Mouse (Mus musculus) urinary bladder, postnatal 36 days (tissue): ENCODE results near the gene Tacr2.

Experiments used
- DNase-seq, 2 experiments: peaks; one replicate each; pipeline ENCODE4 v3.0.0; 2022; ENCODE audit warnings: low spot score in 2 of 2, mixed read lengths in 1 of 2

The Tacr2 gene

DNA sequence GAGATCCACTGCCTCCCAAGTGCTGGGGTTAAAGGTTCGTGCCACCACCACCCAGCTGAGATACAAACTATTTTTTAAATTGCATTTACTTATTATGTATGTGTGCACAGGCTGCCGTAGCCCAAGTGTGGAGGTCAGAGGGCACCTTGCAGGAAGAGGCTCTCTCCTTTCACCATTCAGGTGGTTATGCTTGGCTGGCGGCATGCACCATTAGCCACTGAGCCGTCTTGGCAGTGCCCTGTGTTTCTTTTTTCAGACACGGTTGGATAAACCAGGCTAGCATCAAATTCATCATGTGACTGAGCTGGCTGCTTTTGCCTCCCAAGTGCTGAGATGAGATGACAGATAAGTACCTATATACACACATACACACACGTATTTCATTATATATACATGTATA is 13.0 kb upstream of the Tacr2 start:
- no peak for DNase-seq

DNA sequence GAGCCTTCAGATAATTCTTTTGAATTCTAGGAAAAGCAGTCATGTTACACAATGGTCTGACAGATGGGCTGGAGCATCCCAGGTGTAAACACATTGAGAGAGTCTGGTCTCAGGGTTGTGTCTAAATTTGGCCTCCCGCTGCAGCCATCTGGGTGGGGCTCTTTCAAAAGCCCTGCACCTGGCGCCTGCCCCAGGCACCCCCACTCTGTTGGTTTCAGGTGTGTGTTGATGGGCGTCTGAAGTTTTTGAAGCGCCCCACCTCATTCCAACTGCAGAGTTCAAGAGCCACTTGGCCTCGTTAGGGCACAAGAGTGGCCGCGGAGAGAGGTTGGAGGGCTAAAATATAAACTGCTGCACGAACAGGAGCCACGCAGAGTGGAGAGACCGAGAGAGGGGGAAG is 9.9 kb upstream of the Tacr2 start:
- no peak for DNase-seq

GRCm38 (mm10) chr10:62242896-62243295 is 9.3 kb upstream of the Tacr2 start:
- peak in 1 of 2 experiments; percentile 38 for DNase-seq

DNA sequence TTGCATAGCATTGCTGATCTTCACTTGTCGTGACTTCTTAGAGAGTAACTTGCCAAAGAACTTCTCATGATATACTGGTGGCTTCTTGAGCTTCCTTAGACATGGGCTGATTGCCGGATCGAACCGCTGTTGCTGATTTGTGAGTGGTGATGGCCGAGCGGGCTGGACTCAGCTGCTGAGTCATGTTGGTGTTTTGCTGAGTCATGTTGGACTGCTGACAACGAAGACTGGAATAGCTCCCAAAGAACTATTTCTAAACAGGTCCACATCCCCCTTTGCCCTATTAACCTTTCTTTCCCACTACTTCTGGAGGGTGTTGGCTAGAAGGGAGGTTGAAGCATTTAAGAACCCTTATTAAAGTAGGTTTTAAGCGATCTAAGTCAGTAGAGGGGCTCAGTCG is 8.2 kb upstream of the Tacr2 start:
- DNase-seq = no peak

- no peak for DNase-seq
These were observed 5.1 kb upstream of the Tacr2 start for GRCm38 (mm10) chr10:62247156-62247555.

GRCm38 (mm10) chr10:62247815-62248214 is 4.4 kb upstream of the Tacr2 start:
- DNase-seq = no peak

DNA sequence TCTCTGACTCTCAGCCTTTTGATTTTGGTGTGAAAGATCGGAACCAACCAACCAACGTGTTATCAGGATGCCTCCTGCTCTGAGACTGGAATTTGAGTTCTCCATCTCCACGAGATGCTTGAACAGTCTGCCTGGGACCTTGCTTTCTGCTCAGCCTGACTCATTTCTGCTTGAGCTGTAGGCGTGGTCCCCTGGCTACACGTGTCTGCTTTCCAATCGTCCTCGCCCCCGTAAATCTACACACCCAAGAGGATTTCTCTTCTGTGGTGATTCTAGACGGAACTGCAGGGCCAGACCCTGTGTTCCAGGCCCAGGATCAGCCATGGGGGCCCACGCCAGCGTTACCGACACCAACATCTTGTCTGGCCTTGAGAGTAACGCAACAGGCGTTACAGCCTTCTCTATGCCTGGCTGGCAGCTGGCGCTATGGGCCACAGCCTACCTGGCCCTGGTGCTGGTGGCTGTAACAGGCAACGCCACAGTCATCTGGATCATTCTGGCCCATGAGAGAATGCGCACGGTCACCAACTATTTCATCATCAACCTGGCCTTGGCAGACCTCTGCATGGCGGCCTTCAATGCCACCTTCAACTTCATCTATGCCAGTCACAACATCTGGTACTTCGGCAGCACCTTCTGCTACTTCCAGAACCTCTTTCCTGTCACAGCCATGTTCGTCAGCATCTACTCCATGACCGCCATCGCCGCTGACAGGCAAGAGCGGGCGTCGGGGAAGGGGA is 428 bp downstream of the Tacr2 start:
- no peak for DNase-seq

- DNase-seq = no peak
These were observed 6.1 kb downstream of the Tacr2 start for GRCm38 (mm10) chr10:62258298-62258697.

DNA sequence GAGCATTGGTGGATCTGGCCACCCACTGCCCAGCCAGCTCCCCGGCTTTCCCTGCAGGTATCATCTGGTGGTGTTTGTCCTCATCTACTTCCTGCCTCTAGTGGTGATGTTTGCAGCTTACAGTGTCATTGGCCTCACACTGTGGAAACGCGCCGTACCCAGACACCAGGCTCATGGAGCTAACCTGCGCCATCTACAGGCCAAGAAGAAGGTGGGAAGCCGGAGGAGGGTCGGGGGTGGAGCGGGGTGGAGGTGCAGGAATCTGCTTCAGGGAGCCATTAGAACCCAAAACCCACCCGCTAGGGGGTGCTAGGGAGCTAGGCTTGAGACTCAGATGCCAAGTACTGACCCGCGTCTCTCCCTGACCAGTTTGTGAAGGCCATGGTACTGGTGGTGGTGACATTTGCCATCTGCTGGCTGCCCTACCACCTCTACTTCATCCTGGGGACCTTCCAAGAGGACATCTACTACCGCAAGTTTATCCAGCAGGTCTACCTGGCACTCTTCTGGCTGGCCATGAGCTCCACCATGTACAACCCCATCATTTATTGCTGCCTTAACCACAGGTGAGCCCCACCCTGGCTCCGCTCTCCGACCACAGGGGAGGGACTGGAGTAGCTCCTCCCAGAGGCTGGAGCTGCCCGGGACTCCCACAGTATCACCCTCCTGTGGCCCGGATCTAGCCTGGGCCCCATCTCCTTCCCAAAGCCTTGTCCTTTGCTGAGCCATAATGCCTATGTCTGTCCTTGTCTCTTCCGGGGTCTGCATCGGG is 9.1 kb downstream of the Tacr2 start:
- DNase-seq = peak; percentile 27 to 43

- DNase-seq = no peak
These were observed 12.1 kb downstream of the Tacr2 start for GRCm38 (mm10) chr10:62264299-62264698.

- no peak for DNase-seq
These were observed 17.0 kb downstream of the Tacr2 start for GRCm38 (mm10) chr10:62269278-62269677.

- peak; percentile 80 to 85 for DNase-seq
These were observed 23.0 kb downstream of the Tacr2 start for GRCm38 (mm10) chr10:62275235-62275634.

GRCm38 (mm10) chr10:62277499-62278293 is 25.5 kb downstream of the Tacr2 start:
- DNase-seq = no peak

- DNase-seq = no peak
These were observed 26.8 kb downstream of the Tacr2 start for GRCm38 (mm10) chr10:62279066-62279465.

DNA sequence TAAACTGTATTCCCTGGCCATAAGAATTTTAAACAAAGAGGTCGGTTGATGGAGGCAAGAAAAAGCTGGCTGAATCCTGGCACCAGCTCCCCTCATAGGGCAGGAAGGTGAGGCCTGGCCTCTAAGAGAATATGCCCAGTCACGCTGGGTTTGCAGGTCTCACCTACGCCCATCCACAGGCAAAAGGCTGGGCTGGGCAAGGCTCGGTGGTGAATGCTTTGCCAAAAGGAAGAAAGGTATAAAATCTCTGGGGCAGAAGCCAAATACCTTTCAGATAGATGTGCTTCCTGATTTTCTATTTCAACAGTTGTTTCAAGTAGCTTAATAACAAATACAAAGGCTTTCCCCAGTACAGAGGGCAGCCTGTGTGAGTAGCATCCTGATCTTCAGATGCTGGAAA is 27.4 kb downstream of the Tacr2 start:
- peak in 1 of 2 experiments; percentile 51 for DNase-seq

- DNase-seq = peak; percentile 62 to 73
These were observed 30.5 kb downstream of the Tacr2 start for GRCm38 (mm10) chr10:62282782-62283181.

DNA sequence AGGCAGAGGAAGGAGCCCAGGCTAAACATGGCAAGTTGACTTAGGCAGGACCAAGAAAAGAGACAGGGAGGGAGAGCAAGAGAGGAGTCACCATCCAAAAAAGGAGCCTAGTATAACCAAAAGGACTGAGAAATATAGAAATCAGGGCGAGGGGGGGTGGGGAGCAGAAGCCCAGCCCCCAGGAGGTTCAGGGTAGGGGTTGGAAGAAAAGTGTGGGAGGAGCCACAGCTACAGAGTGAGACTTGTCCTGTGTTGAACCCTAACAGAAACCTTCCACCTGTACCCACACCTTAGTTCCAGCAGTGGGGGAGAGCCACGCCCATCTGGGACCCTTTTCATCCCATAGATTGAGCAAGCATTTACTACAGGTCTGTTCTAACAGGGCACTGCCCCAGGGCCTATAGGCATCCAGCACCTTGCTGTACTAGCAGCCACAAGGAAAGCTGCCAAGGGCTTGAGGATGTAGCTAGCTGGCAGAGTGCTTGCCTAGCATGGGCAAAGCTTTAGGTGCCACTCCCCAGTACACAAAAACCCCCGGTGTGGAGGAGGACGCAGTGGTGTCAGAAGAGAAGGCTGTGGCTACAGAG is 31.1 kb downstream of the Tacr2 start:
- no peak for DNase-seq

- no peak for DNase-seq
These were observed 35.4 kb downstream of the Tacr2 start for GRCm38 (mm10) chr10:62287460-62288124.

- no peak for DNase-seq
These were observed 41.9 kb downstream of the Tacr2 start for GRCm38 (mm10) chr10:62294112-62294511.

DNA sequence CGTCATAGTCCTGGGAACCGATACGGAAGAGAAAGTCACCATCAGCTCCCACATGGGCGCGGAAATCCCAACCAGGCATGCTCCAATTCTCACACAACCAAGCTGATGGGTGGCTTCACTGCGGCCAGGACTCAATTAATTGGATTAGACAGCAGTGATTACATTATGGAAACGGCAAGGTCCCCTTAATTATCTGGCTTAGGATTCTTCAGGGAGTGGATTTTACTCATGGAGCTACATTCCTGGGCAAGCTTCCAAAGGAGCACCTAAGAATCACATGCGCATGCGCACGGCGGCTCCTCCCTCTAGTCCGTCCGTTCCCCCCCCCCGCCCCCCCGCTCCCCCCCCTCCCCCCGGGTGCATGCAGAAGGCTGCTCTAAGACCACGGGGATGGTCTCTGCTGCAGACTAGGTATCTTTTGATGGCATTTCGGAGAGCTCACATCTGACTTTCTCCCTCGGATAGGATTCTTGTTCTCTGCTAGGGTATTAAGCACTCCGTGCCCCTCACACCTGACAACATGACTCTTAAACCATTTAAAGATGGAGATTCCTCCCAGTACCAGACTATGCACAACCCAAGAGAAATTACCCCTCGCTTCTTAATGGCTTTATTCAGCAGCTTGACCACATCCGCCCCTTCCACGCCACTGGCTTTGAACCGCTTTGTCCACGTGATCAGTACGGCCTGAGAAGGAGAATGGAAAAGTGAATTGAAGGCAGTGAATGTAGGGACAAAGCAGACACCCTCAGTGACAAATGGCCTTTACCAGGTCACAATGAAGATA is 44.0 kb downstream of the Tacr2 start:
- no peak for DNase-seq
